Mouse (Mus musculus): ENCODE results near the gene Hid1. TPM values are rescaled to one million over a fixed set of nuclear protein-coding genes. Genes with fewer than 3 reads are reported as not detected.

Gene Hid1
- polyA plus RNA-seq, 1 experiment from 2014 or later = 9.6 TPM

DNA sequence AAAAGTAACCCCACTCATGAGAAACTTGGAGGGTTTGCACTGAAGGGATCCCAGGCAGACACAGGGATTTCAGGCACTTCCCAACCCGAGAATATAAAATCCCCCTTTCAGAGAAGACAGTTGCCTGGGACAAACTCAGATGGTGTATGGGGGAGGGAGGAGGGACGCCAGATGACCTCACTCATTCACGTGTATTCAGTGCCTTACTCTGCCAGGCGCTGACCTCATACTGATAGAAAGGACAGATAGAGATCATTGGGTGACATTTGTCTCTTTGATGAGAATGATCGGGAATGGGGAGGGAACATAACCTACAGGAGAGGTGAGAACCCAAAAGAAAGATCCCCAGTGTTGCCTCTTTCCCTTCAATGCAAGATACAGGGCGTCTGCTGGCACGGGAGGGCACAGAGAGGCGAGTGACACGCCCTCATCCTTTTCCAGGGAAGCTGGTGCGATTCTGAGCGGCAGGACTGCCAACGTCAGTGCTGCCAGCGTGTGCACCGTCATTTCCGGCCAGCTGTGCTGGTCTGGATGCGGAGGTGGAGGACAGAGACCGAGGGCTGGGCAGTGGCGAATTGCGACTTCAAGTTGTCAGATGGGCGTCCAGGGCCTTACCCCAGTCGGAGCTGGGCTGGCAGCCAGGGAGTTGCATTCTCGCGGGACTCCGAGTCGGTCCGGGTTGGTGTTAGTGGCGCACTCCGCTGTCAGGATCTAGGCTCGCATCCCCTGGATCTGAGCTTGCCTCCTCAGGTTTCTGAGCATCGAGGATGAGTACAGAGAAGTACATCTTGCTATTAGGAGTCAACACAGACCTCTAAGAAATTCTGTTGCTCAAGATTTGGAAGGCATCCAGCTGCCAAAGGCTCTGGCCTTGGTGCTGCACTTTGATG, 6.5 kb upstream of the Hid1 start:
- Histone ChIP-seq H3K4me2 (replicated peaks) (peak overlapping the region; percentile 65), H3K4me3 (replicated peaks) (peak overlapping the region; percentile 38), H3K36me3 (no peaks in the 10 kb centered on the region), H3K27me3 (peaks cover 64% of the 10 kb centered on the region), H3K4me1 (peaks cover 13% of the 10 kb centered on the region), H3K9me3 (replicated peaks) (no peaks in the 10 kb centered on the region), H3K27ac (replicated peaks) (no peak overlapping the region), H3K9ac (0 out of 2 replicates have a peak overlapping the region, but pooled peaks have one; percentile 1)
- 1% methylated on average over 30 of the region's 30 CpGs for WGBS
- peak; percentile 55 for ATAC-seq (ENCODE audit: insufficient number of reproducible peaks, low FRiP score, low TSS enrichment, low read depth)

DNA sequence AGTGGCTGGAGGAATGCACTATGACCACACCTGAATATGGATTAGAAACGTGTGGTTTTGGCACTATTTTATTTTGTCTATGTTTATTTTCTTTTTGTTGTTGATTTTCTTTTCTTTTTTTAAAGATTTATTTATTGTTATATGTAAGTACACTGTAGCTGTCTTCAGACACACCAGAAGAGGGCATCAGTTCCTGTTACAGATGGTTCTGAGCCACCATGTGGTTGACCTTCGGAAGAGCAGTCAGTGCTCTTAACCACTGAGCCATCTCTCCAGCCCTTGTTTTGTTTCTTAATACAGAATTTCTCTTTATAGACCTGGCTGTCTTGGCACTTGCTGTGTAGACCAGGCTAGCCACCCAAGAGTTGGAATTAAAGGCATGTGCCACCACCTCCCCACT, 5.2 kb upstream of the Hid1 start:
- peaks cover 74% of the 10 kb centered on the region for H3K27me3 ChIP-seq
- no peak overlapping the region for H3K4me3 ChIP-seq (replicated peaks)
- no peaks in the 10 kb centered on the region for H3K36me3 ChIP-seq
- no peak overlapping the region for H3K9ac ChIP-seq
- no peak overlapping the region for H3K27ac ChIP-seq (replicated peaks)
- no peak overlapping the region for H3K4me2 ChIP-seq (replicated peaks)
- H3K4me1 ChIP-seq = peaks cover 13% of the 10 kb centered on the region
- no peak for ATAC-seq (ENCODE audit: insufficient number of reproducible peaks, low FRiP score, low TSS enrichment, low read depth)
- 39% methylated on average over 2 of the region's 2 CpGs for WGBS
- no peaks in the 10 kb centered on the region for H3K9me3 ChIP-seq (replicated peaks)

DNA sequence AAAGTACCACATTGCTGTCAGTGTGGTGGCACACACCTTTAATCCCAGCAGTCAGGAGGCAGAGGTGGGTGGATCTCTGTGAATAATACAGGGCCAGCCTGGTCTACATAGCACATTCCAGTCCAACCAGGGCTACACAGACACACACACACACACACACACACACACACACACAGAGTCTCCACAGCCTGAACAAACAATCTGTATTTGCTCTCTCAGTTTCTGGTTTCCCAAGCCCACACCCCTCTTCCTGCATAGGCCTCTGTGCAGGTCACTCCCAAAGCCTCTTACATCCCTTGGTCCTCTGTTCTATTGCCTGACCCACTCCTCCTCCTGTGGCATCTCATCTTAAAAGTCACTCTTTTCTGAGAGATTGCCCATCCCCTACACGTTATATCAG, 4.5 kb upstream of the Hid1 start:
- ATAC-seq (ENCODE audit: insufficient number of reproducible peaks, low FRiP score, low TSS enrichment, low read depth) = no peak
- WGBS = 61% methylated on average over 1 of the region's 1 CpGs
- peaks cover 81% of the 10 kb centered on the region for H3K27me3 ChIP-seq

DNA sequence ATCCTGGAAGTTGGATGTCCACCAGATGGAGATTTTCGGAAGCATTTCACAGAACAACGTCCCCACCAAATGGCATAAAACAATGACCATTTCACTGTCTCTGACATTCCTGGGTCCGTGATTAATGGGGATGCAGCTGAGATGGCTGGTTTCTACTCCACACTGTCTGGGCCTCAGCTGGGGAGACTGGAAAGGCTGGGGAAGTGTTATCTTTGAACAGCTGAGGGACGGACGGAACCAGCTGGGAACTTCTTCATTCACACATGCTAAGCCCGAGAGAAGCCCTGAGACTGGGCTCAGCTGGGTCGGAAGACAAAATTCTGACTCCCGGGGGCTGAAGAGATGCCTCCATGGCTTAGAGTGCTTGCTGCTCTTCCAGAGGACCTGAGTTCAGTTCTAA, 3.8 kb upstream of the Hid1 start:
- WGBS = 64% methylated on average over 8 of the region's 8 CpGs
- Histone ChIP-seq H3K4me1 (peaks cover 25% of the 10 kb centered on the region), H3K4me2 (replicated peaks) (no peak overlapping the region), H3K27ac (replicated peaks) (no peak overlapping the region), H3K9me3 (replicated peaks) (no peaks in the 10 kb centered on the region), H3K36me3 (no peaks in the 10 kb centered on the region), H3K27me3 (peaks cover 83% of the 10 kb centered on the region), H3K9ac (no peak overlapping the region), H3K4me3 (replicated peaks) (no peak overlapping the region)
- ATAC-seq (ENCODE audit: insufficient number of reproducible peaks, low FRiP score, low TSS enrichment, low read depth) = no peak

More for the DNA sequence above, 4.5 kb upstream of the Hid1 start:
- Histone ChIP-seq H3K4me1 (peaks cover 21% of the 10 kb centered on the region), H3K36me3 (no peaks in the 10 kb centered on the region), H3K9ac (no peak overlapping the region), H3K4me3 (replicated peaks) (no peak overlapping the region), H3K27ac (replicated peaks) (no peak overlapping the region), H3K9me3 (replicated peaks) (no peaks in the 10 kb centered on the region), H3K4me2 (replicated peaks) (no peak overlapping the region)

DNA sequence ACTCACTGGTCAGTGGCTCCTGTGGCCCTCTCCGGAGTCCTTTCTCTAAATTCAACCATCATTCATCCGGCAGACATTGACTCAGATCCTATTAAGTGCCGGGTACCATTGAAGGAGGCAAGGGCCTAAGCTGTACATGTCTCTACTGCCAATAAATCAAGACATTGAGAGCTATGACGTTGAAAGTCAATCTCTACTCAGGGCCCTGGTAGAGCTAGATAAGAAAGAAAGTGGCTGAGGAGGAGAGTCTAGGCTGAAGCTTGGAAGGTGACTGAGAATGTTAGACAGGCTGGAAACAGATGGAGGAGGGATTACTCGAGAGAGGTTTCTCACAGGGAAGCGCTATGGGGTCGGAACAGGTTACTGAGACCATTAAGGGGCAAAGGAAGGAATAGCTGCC, 2.8 kb upstream of the Hid1 start:
- Histone ChIP-seq H3K27ac (replicated peaks) (no peak overlapping the region), H3K4me1 (peaks cover 25% of the 10 kb centered on the region), H3K27me3 (peaks cover 85% of the 10 kb centered on the region), H3K9me3 (replicated peaks) (no peaks in the 10 kb centered on the region), H3K36me3 (no peaks in the 10 kb centered on the region), H3K4me3 (replicated peaks) (no peak overlapping the region), H3K4me2 (replicated peaks) (no peak overlapping the region), H3K9ac (no peak overlapping the region)
- no peak for ATAC-seq (ENCODE audit: insufficient number of reproducible peaks, low FRiP score, low TSS enrichment, low read depth)
- 65% methylated on average over 7 of the region's 7 CpGs for WGBS

DNA sequence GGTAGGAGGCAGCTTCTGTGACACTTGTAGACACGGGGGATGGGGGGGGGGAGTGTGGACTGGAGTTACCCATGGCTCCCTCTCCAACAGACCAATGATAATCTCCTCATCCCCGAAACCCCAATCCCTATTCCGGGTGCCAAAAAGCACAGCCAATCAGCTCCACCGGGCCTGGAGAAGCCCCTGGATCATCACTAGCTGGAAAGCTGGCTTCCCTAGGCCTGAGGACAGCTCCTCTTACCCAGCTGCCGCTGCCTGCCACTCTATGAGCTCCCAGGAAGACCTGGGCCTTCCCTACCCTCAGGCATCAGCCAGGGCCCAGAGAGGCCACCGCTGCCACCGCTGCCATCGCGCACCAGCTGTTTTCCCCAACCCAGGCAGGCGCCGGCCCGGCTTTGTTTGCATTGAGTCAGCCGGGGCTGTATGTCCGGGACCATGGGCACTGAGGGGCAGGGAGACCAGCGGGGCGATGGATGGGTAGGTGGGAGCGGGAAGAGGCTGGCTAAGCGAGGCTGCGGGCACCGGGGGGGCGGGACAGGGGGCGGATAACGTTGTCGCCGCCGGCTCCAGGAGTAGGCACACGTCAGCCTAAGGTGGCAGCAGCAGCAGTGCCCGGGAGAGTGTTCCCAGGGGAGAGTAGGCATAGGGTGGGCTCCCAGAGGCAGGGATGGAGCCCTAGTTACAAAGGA, 706 bp downstream of the Hid1 start:
- Histone ChIP-seq H3K4me3 (replicated peaks) (peak overlapping the region; percentile 47), H3K9ac (no peak overlapping the region), H3K36me3 (no peaks in the 10 kb centered on the region), H3K4me2 (replicated peaks) (peak overlapping the region; percentile 91), H3K9me3 (replicated peaks) (no peaks in the 10 kb centered on the region), H3K4me1 (peaks cover 12% of the 10 kb centered on the region), H3K27ac (replicated peaks) (no peak overlapping the region), H3K27me3 (peaks cover 67% of the 10 kb centered on the region)
- no peak for ATAC-seq (ENCODE audit: insufficient number of reproducible peaks, low FRiP score, low TSS enrichment, low read depth)
- WGBS = 2% methylated on average over 28 of the region's 28 CpGs

DNA sequence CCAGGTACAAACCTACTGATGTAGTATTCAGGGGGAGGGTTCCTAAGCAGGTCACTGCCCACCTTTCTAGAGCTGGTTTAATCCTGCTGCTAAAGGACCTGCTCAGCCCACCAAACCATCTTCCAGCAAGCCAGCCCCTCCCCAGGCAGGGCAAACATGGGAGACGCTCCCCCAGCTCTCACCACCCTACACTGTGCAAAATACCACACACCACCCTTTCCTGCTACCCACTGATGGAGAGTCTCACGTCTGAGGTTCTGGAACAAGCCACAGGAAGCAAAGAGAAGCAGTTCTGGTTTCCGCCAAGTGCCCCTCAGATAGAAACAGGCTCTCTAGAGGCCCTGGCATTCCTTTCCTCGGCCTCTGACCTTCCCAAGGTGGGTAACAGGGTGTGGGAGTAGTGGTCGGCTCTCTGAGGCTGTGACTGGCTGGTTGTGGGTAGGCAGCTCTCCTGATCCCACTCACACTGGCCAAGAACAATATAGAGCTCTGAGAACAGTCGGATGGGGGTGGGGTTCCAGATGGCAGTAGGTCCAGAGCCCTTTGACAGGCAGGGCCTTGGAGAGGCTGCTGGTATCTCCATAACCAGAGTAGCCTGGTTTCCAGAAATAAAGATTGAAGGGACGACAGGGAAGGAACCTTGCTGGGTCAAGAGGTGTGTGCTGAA, 1.4 kb downstream of the Hid1 start:
- Histone ChIP-seq H3K9me3 (replicated peaks) (no peaks in the 10 kb centered on the region), H3K4me2 (replicated peaks) (peak overlapping the region; percentile 91; the same call in 1 of the 2 replicates), H3K27me3 (peaks cover 62% of the 10 kb centered on the region), H3K4me1 (peaks cover 12% of the 10 kb centered on the region), H3K9ac (no peak overlapping the region), H3K36me3 (no peaks in the 10 kb centered on the region), H3K27ac (replicated peaks) (no peak overlapping the region), H3K4me3 (replicated peaks) (peak overlapping the region; percentile 47; the same call in 1 of the 2 replicates)
- 42% methylated on average over 7 of the region's 7 CpGs for WGBS
- ATAC-seq (ENCODE audit: insufficient number of reproducible peaks, low FRiP score, low TSS enrichment, low read depth) = 0 out of 2 replicates have a peak, but pooled peaks have one; percentile 18

DNA sequence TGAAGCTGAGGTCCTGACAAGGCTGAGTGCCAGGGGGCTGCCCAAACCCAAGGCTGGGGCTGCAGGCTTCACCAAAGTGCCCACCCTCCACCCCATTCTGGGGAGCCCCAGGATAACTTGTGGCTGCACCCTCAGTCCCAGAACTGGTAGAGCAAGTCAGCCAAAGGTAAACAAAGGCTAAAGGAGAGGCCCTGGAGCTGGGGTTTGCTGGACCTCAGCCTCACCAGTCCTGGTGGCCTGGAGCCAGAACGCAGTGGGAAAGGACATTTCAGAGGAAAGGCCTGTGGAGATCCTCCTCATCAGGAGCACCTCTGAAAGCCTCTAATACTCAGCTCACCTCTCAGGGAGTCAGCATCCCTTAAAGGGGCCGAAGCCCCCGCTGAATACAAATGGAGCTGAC, 3.4 kb downstream of the Hid1 start:
- ATAC-seq (ENCODE audit: insufficient number of reproducible peaks, low FRiP score, low TSS enrichment, low read depth) = no peak
- Histone ChIP-seq H3K4me1 (peaks cover 16% of the 10 kb centered on the region), H3K4me3 (replicated peaks) (no peak overlapping the region), H3K9me3 (replicated peaks) (no peaks in the 10 kb centered on the region), H3K27ac (replicated peaks) (no peak overlapping the region), H3K36me3 (no peaks in the 10 kb centered on the region), H3K9ac (no peak overlapping the region), H3K4me2 (replicated peaks) (no peak overlapping the region), H3K27me3 (peaks cover 48% of the 10 kb centered on the region)
- WGBS = 85% methylated on average over 3 of the region's 3 CpGs

DNA sequence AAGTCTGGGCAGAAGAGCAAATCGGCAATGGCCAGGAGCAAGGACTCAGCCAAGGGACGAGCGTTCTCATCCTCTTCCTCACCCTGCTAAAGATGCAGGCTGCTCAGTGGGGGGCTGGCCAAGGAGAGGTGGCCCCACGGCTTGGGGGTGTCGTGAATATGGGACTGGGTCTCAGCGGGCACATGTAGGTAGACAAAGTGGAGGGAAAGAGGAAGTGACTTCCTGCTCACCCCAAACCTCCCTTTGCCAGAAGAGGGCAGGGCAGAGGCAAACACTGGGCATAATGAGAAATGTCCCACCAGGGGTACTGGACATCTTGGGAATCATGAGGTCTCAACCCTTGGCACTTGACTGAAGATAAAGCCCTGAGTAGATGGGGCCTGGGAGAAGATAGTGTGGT, 7.8 kb downstream of the Hid1 start:
- WGBS = 59% methylated on average over 6 of the region's 6 CpGs
- Histone ChIP-seq H3K27me3 (peaks cover 24% of the 10 kb centered on the region), H3K9ac (no peak overlapping the region), H3K4me3 (replicated peaks) (no peak overlapping the region), H3K27ac (replicated peaks) (no peak overlapping the region), H3K4me1 (0 out of 2 replicates have a peak, but pooled peaks cover 10% of the 10 kb centered on the region), H3K4me2 (replicated peaks) (no peak overlapping the region), H3K9me3 (replicated peaks) (no peaks in the 10 kb centered on the region), H3K36me3 (no peaks in the 10 kb centered on the region)
- ATAC-seq (ENCODE audit: insufficient number of reproducible peaks, low FRiP score, low TSS enrichment, low read depth) = no peak

DNA sequence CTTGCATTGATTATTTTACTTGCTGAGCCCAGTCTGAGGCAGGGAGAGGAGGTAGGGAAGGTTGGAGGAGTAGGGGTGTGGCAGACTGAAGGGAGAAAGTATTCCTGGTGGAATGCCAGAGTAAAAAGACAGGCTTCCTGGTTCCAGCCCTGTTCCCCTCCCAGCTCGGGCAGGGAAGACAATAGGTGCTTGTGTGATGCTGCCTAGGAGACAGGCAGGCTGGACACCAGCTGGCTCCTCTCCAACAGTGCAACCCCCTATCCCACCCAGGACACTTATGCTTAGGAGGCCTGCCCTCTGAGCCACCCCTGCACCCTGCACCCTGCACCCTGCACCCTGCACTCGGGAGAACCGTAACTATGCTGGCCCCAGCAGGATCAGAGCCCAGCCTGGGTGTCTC, 8.3 kb downstream of the Hid1 start:
- Histone ChIP-seq H3K27ac (replicated peaks) (no peak overlapping the region), H3K4me1 (0 out of 2 replicates have a peak, but pooled peaks cover 10% of the 10 kb centered on the region), H3K36me3 (no peaks in the 10 kb centered on the region), H3K27me3 (peaks cover 21% of the 10 kb centered on the region), H3K9ac (no peak overlapping the region), H3K4me3 (replicated peaks) (no peak overlapping the region), H3K9me3 (replicated peaks) (no peaks in the 10 kb centered on the region), H3K4me2 (replicated peaks) (no peak overlapping the region)
- 37% methylated on average over 3 of the region's 3 CpGs for WGBS
- ATAC-seq (ENCODE audit: insufficient number of reproducible peaks, low FRiP score, low TSS enrichment, low read depth) = no peak; the same call in 1 of the 2 replicates

DNA sequence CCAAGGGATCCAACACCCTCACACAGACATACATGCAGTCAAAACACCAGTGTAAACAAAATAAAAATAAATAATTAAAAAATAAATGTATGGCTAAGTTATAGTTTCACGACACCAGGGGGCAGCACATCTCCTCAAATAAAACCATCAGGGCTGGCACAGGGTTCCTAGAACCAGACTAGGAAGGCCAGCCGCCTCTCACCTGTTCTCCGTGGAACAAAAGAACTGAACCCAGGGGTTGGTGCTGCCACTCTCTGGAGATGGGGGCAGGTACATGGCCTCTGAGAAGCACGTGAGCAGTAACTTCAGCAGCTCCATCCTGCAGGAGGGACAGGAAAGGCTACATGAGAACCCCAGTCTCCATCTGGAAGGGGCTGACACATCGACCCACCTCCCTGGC, 9.1 kb downstream of the Hid1 start:
- 16% methylated on average over 5 of the region's 5 CpGs for WGBS
- 0 out of 2 replicates have a peak, but pooled peaks have one; percentile 55 for ATAC-seq (ENCODE audit: insufficient number of reproducible peaks, low FRiP score, low TSS enrichment, low read depth)
- H3K9ac ChIP-seq = no peak overlapping the region

More for the DNA sequence above, 9.1 kb downstream of the Hid1 start:
- Histone ChIP-seq H3K36me3 (no peaks in the 10 kb centered on the region), H3K4me2 (replicated peaks) (no peak overlapping the region), H3K27ac (replicated peaks) (no peak overlapping the region), H3K4me1 (0 out of 2 replicates have a peak, but pooled peaks cover 10% of the 10 kb centered on the region), H3K9me3 (replicated peaks) (no peaks in the 10 kb centered on the region), H3K4me3 (replicated peaks) (no peak overlapping the region), H3K27me3 (peaks cover 19% of the 10 kb centered on the region)

Measured in embryonic facial prominence, embryonic 15.5 days (tissue).